Mouse (Mus musculus): ENCODE measurements around the gene Sesn1. TPM values are rescaled to one million over a fixed set of nuclear protein-coding genes. Genes with fewer than 3 reads are reported as not detected.
A peak's percentile ranks its signal among the peaks of the same experiment; 100 is the strongest.

Sesn1 gene
- polyA plus RNA-seq, 1 experiment from 2014 or later, result 38.9 TPM

- H3K36me3 ChIP-seq (ENCODE audit: insufficient read depth, low read length), result no peaks in the 10 kb centered on the region
- H3K27me3 ChIP-seq (ENCODE audit: insufficient read depth, low read length), result no peaks in the 10 kb centered on the region
- peaks cover 12% of the 10 kb centered on the region for H3K4me1 ChIP-seq (ENCODE audit: insufficient read depth, low read length)
- H3K4me2 ChIP-seq (replicated peaks; ENCODE audit: low read depth, low read length), result no peak overlapping the region
- no peak for ATAC-seq (ENCODE audit: low FRiP score, low TSS enrichment)
- H3K9me3 ChIP-seq (ENCODE audit: low read length), result no peaks in the 10 kb centered on the region
- WGBS, result 73% methylated on average over 2 of the region's 2 CpGs
- no peak overlapping the region for H3K9ac ChIP-seq (replicated peaks; ENCODE audit: low read length)
- no peak overlapping the region for H3K4me3 ChIP-seq (ENCODE audit: low read length)
- no peak overlapping the region for H3K27ac ChIP-seq (ENCODE audit: low read length)
Observed at GRCm38 (mm10) chr10:41863053-41863452, 53.3 kb downstream of the Sesn1 start.

- Histone ChIP-seq H3K9me3 (ENCODE audit: low read length) (no peaks in the 10 kb centered on the region), H3K27ac (ENCODE audit: low read length) (peak overlapping the region; percentile 61), H3K4me1 (ENCODE audit: insufficient read depth, low read length) (peaks cover 20% of the 10 kb centered on the region), H3K27me3 (ENCODE audit: insufficient read depth, low read length) (no peaks in the 10 kb centered on the region), H3K9ac (replicated peaks; ENCODE audit: low read length) (no peak overlapping the region), H3K4me3 (ENCODE audit: low read length) (no peak overlapping the region), H3K4me2 (replicated peaks; ENCODE audit: low read depth, low read length) (no peak overlapping the region), H3K36me3 (ENCODE audit: insufficient read depth, low read length) (no peaks in the 10 kb centered on the region)
- ATAC-seq (ENCODE audit: low FRiP score, low TSS enrichment), result peak; percentile 51; the same call in 1 of the 2 replicates
- 24% methylated on average over 3 of the region's 3 CpGs for WGBS
Observed at GRCm38 (mm10) chr10:41866069-41866837, 56.5 kb downstream of the Sesn1 start.

GRCm38 (mm10) chr10:41866838-41867154 lies 57.1 kb downstream of the Sesn1 start:
- H3K4me2 ChIP-seq (replicated peaks; ENCODE audit: low read depth, low read length), result no peak overlapping the region
- peaks cover 20% of the 10 kb centered on the region for H3K4me1 ChIP-seq (ENCODE audit: insufficient read depth, low read length)
- H3K9ac ChIP-seq (replicated peaks; ENCODE audit: low read length), result no peak overlapping the region
- no peak overlapping the region for H3K4me3 ChIP-seq (ENCODE audit: low read length)
- no peak for ATAC-seq (ENCODE audit: low FRiP score, low TSS enrichment)
- H3K9me3 ChIP-seq (ENCODE audit: low read length), result no peaks in the 10 kb centered on the region
- no peaks in the 10 kb centered on the region for H3K27me3 ChIP-seq (ENCODE audit: insufficient read depth, low read length)
- no peaks in the 10 kb centered on the region for H3K36me3 ChIP-seq (ENCODE audit: insufficient read depth, low read length)
- H3K27ac ChIP-seq (ENCODE audit: low read length), result peak overlapping the region; percentile 44

- H3K27ac ChIP-seq (ENCODE audit: low read length), result no peak overlapping the region
- H3K4me3 ChIP-seq (ENCODE audit: low read length), result no peak overlapping the region
- ATAC-seq (ENCODE audit: low FRiP score, low TSS enrichment), result no peak
- no peaks in the 10 kb centered on the region for H3K9me3 ChIP-seq (ENCODE audit: low read length)
- no peaks in the 10 kb centered on the region for H3K27me3 ChIP-seq (ENCODE audit: insufficient read depth, low read length)
- H3K9ac ChIP-seq (replicated peaks; ENCODE audit: low read length), result no peak overlapping the region
- no peaks in the 10 kb centered on the region for H3K36me3 ChIP-seq (ENCODE audit: insufficient read depth, low read length)
- no peak overlapping the region for H3K4me2 ChIP-seq (replicated peaks; ENCODE audit: low read depth, low read length)
- WGBS, result 57% methylated on average over 5 of the region's 5 CpGs
- peaks cover 20% of the 10 kb centered on the region for H3K4me1 ChIP-seq (ENCODE audit: insufficient read depth, low read length)
Observed at GRCm38 (mm10) chr10:41867956-41868355, 58.2 kb downstream of the Sesn1 start.

GRCm38 (mm10) chr10:41870101-41870500 lies 60.4 kb downstream of the Sesn1 start:
- H3K27me3 ChIP-seq (ENCODE audit: insufficient read depth, low read length), result no peaks in the 10 kb centered on the region
- no peak overlapping the region for H3K4me3 ChIP-seq (ENCODE audit: low read length)
- 48% methylated on average over 2 of the region's 2 CpGs for WGBS
- H3K9me3 ChIP-seq (ENCODE audit: low read length), result no peaks in the 10 kb centered on the region
- peaks cover 20% of the 10 kb centered on the region for H3K4me1 ChIP-seq (ENCODE audit: insufficient read depth, low read length)
- no peak overlapping the region for H3K9ac ChIP-seq (replicated peaks; ENCODE audit: low read length)
- H3K27ac ChIP-seq (ENCODE audit: low read length), result no peak overlapping the region
- no peak for ATAC-seq (ENCODE audit: low FRiP score, low TSS enrichment)
- no peaks in the 10 kb centered on the region for H3K36me3 ChIP-seq (ENCODE audit: insufficient read depth, low read length)
- no peak overlapping the region for H3K4me2 ChIP-seq (replicated peaks; ENCODE audit: low read depth, low read length)

GRCm38 (mm10) chr10:41871564-41871963 lies 61.8 kb downstream of the Sesn1 start:
- Histone ChIP-seq H3K36me3 (ENCODE audit: insufficient read depth, low read length) (no peaks in the 10 kb centered on the region), H3K4me3 (ENCODE audit: low read length) (no peak overlapping the region), H3K9ac (replicated peaks; ENCODE audit: low read length) (no peak overlapping the region), H3K27ac (ENCODE audit: low read length) (no peak overlapping the region), H3K27me3 (ENCODE audit: insufficient read depth, low read length) (no peaks in the 10 kb centered on the region), H3K4me2 (replicated peaks; ENCODE audit: low read depth, low read length) (no peak overlapping the region), H3K9me3 (ENCODE audit: low read length) (no peaks in the 10 kb centered on the region), H3K4me1 (ENCODE audit: insufficient read depth, low read length) (peaks cover 13% of the 10 kb centered on the region)
- ATAC-seq (ENCODE audit: low FRiP score, low TSS enrichment), result no peak
- 70% methylated on average over 2 of the region's 2 CpGs for WGBS

GRCm38 (mm10) chr10:41875624-41876023 lies 65.9 kb downstream of the Sesn1 start:
- Histone ChIP-seq H3K36me3 (ENCODE audit: insufficient read depth, low read length) (no peaks in the 10 kb centered on the region), H3K4me1 (ENCODE audit: insufficient read depth, low read length) (peaks cover 5% of the 10 kb centered on the region; the same call in 1 of the 2 replicates), H3K27ac (ENCODE audit: low read length) (no peak overlapping the region), H3K9me3 (ENCODE audit: low read length) (no peaks in the 10 kb centered on the region), H3K4me3 (ENCODE audit: low read length) (no peak overlapping the region), H3K27me3 (ENCODE audit: insufficient read depth, low read length) (no peaks in the 10 kb centered on the region), H3K9ac (replicated peaks; ENCODE audit: low read length) (no peak overlapping the region), H3K4me2 (replicated peaks; ENCODE audit: low read depth, low read length) (no peak overlapping the region)
- no peak for ATAC-seq (ENCODE audit: low FRiP score, low TSS enrichment)

- no peaks in the 10 kb centered on the region for H3K9me3 ChIP-seq (ENCODE audit: low read length)
- peaks cover 3% of the 10 kb centered on the region; the same call in 1 of the 2 replicates for H3K4me1 ChIP-seq (ENCODE audit: insufficient read depth, low read length)
- no peak overlapping the region for H3K27ac ChIP-seq (ENCODE audit: low read length)
- H3K27me3 ChIP-seq (ENCODE audit: insufficient read depth, low read length), result no peaks in the 10 kb centered on the region
- no peaks in the 10 kb centered on the region for H3K36me3 ChIP-seq (ENCODE audit: insufficient read depth, low read length)
- WGBS, result 89% methylated on average over 11 of the region's 11 CpGs
- no peak overlapping the region for H3K4me2 ChIP-seq (replicated peaks; ENCODE audit: low read depth, low read length)
- no peak overlapping the region for H3K9ac ChIP-seq (replicated peaks; ENCODE audit: low read length)
- H3K4me3 ChIP-seq (ENCODE audit: low read length), result no peak overlapping the region
- ATAC-seq (ENCODE audit: low FRiP score, low TSS enrichment), result no peak
Observed at GRCm38 (mm10) chr10:41878344-41878743, 68.6 kb downstream of the Sesn1 start.

GRCm38 (mm10) chr10:41879675-41880074 lies 69.9 kb downstream of the Sesn1 start:
- H3K9ac ChIP-seq (replicated peaks; ENCODE audit: low read length), result no peak overlapping the region
- H3K27me3 ChIP-seq (ENCODE audit: insufficient read depth, low read length), result no peaks in the 10 kb centered on the region
- H3K36me3 ChIP-seq (ENCODE audit: insufficient read depth, low read length), result no peaks in the 10 kb centered on the region
- peaks cover 3% of the 10 kb centered on the region for H3K4me1 ChIP-seq (ENCODE audit: insufficient read depth, low read length)
- no peaks in the 10 kb centered on the region for H3K9me3 ChIP-seq (ENCODE audit: low read length)
- no peak for ATAC-seq (ENCODE audit: low FRiP score, low TSS enrichment)
- no peak overlapping the region for H3K27ac ChIP-seq (ENCODE audit: low read length)
- H3K4me3 ChIP-seq (ENCODE audit: low read length), result no peak overlapping the region
- WGBS, result 89% methylated on average over 1 of the region's 1 CpGs
- no peak overlapping the region for H3K4me2 ChIP-seq (replicated peaks; ENCODE audit: low read depth, low read length)

GRCm38 (mm10) chr10:41880206-41880605 lies 70.5 kb downstream of the Sesn1 start:
- Histone ChIP-seq H3K9me3 (ENCODE audit: low read length) (no peaks in the 10 kb centered on the region), H3K4me3 (ENCODE audit: low read length) (no peak overlapping the region), H3K4me1 (ENCODE audit: insufficient read depth, low read length) (peaks cover 3% of the 10 kb centered on the region), H3K27ac (ENCODE audit: low read length) (no peak overlapping the region; the same call in 1 of the 2 replicates), H3K36me3 (ENCODE audit: insufficient read depth, low read length) (no peaks in the 10 kb centered on the region), H3K4me2 (replicated peaks; ENCODE audit: low read depth, low read length) (no peak overlapping the region), H3K27me3 (ENCODE audit: insufficient read depth, low read length) (no peaks in the 10 kb centered on the region), H3K9ac (replicated peaks; ENCODE audit: low read length) (no peak overlapping the region)
- ATAC-seq (ENCODE audit: low FRiP score, low TSS enrichment), result no peak
- WGBS, result 31% methylated on average over 4 of the region's 4 CpGs

All from kidney, embryonic 16.5 days (tissue).